Mouse (Mus musculus) thymus, postnatal 4 days (tissue): ENCODE measurements at regions not wholly inside any gene's neighbourhood (a gene's known extent, or its start where the extent isn't known, plus 50 kb on each side); places are given as distances from the start of the nearest gene placed in this dataset.

ENCODE experiments used
- DNase-seq: peaks from one replicate; pipeline ENCODE4 v3.0.0; 2021

- DNase-seq = no peak
Observed at GRCm38 (mm10) chr9:35360139-35361100, 60.5 kb upstream of the Cdon start.

GRCm38 (mm10) chr9:35361432-35361831 lies 59.5 kb upstream of the Cdon start:
- no peak for DNase-seq

DNA sequence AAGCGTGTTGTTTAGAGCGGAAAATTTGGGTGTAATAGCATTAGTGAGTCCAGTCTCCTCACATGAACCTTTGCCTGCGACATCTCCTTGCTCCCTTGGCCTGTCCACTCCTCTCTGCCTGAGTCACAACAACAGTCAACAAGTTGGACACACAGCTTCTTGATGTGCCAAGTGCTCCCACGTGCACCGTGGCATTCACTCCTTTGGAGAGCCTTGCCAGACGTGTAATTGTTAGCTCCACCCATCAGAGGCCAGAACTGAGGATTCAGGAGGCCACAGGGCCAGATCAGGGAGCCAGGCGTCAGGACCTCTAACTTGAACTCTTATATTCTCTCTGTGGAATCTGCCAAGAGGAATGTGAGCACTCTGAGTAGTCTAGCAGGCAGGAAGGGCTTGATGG lies 58.7 kb upstream of the Cdon start:
- no peak for DNase-seq

DNA sequence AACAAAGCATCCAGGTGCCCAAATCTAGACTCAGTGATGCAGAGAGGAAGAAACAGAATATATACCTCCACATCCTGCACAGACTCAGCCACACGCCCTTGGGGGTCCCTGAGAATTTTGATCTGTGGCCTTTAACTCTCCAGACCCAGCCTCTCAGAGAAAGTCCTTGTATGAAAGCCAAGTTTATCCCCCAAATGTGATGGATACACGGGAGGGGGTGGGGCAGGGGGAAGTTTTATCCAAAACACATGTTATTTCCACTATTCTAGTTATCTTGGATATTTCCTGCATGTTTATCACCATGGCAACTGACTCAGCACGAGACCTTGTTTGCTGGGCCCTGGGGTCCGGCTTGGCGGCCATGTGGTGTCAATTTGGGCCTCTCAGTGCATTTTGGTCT lies 57.8 kb upstream of the Cdon start:
- no peak for DNase-seq

- DNase-seq = no peak
Observed at GRCm38 (mm10) chr9:35363936-35364335, 57.0 kb upstream of the Cdon start.

DNA sequence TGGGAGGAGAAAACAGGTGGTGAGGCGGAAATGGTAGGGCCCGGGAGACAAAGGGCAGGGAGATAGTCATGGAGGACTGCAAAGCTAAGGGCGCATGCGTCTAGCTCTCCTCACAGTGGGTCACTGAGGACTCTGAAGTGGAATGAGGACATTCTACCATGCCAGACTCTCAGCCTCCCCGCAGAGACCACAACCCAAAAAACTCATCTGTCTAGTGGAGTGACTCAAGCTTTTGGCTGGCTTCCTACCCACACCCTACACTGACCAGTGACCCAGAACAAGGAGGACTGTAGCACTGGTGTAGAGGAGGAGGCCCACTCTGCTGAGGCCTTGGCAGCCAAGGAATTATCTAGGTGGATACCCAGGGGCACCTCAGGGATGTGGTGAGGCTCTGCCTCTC lies 55.0 kb upstream of the Cdon start:
- DNase-seq = no peak

GRCm38 (mm10) chr9:35369063-35369462 lies 51.9 kb upstream of the Cdon start:
- DNase-seq = no peak

GRCm38 (mm10) chr9:35370031-35370430 lies 50.9 kb upstream of the Cdon start:
- DNase-seq = no peak

GRCm38 (mm10) chr9:35370895-35371294 lies 50.0 kb upstream of the Cdon start:
- DNase-seq = no peak
